In genomic region chr12:57285303-57286059, GRCm38 (mm10) we compare ENCODE assay signal across 25 mouse cellular contexts. TPM values are rescaled to one million over a fixed set of nuclear protein-coding genes. Genes with fewer than 3 reads are reported as not detected.
A peak's percentile ranks its signal among the peaks of the same experiment; 100 is the strongest.
DNase-seq lines count a peak whose midpoint lies in the region; ATAC-seq and TF ChIP-seq lines count a peak whose summit lies in the region.
"Had no signal": no experiment of that assay in that cellular context is flagged by ENCODE, and none has a peak within 500 bp of the region (broad histone marks: within the 10 kb centered on the region; RNA-seq: fewer than 3 reads in every experiment).

No protein-coding gene starts in this region.

- no peaks in the 10 kb centered on the region for H3K27me3 ChIP-seq in Patski
- H3K27me3 ChIP-seq in stomach, embryonic 15.5 days (replicated peaks): no peaks in the 10 kb centered on the region
- H3K27me3 ChIP-seq: embryonic facial prominence, embryonic 12.5 days; forebrain, embryonic 12.5 days; heart, embryonic 15.5 days; hindbrain, embryonic 15.5 days; megakaryocyte, embryonic 14.5 days; midbrain, embryonic 15.5 days had no signal

- no peak overlapping the region for H3K4me3 ChIP-seq in layer of hippocampus, adult 2 months
- H3K4me3 ChIP-seq in stomach, embryonic 15.5 days (replicated peaks): no peak overlapping the region
- H3K4me3 ChIP-seq: embryonic facial prominence, embryonic 12.5 days; erythroblast, embryonic 14.5 days; forebrain, embryonic 12.5 days; heart, embryonic 15.5 days; hindbrain, embryonic 15.5 days; limb, embryonic 10.5 days; megakaryocyte, embryonic 14.5 days; midbrain, embryonic 15.5 days had no signal

- no peaks in the 10 kb centered on the region for H3K36me3 ChIP-seq in stomach, embryonic 15.5 days
- H3K36me3 ChIP-seq: embryonic facial prominence, embryonic 12.5 days; forebrain, embryonic 12.5 days; heart, embryonic 15.5 days; hindbrain, embryonic 15.5 days; limb, embryonic 10.5 days; midbrain, embryonic 15.5 days had no signal

- 59% methylated on average over 5 of the region's 5 CpGs for WGBS in stomach, embryonic 15.5 days

- H3K4me1 ChIP-seq in stomach, embryonic 15.5 days: no peaks in the 10 kb centered on the region
- H3K4me1 ChIP-seq: embryonic facial prominence, embryonic 12.5 days; forebrain, embryonic 12.5 days; heart, embryonic 15.5 days; hindbrain, embryonic 15.5 days; limb, embryonic 10.5 days; megakaryocyte, embryonic 14.5 days; midbrain, embryonic 15.5 days had no signal

- H3K4me2 ChIP-seq in stomach, embryonic 15.5 days: no peak overlapping the region
- H3K4me2 ChIP-seq: embryonic facial prominence, embryonic 12.5 days; forebrain, embryonic 12.5 days; heart, embryonic 15.5 days; hindbrain, embryonic 15.5 days; midbrain, embryonic 15.5 days had no signal

- POLR2A ChIA-PET in Patski (lab: Charles Lee): no interaction called here

- no peak for ATAC-seq in Patski
- ATAC-seq in stomach, embryonic 15.5 days (ENCODE audit: insufficient read depth, low FRiP score, low read depth): no peak
- ATAC-seq: midbrain, embryonic 15.5 days had no signal

- in situ Hi-C loops in Patski (cut with MboI; ENCODE audit: low pct_unique_long_range_greater_than_20kb): loop anchor here (5.0 to 25.0 kb wide), 2 partner anchors 502 to 1652 kb away; no protein-coding TSS in a partner anchor

- no peak for DNase-seq in layer of hippocampus, adult 2 months (ENCODE audit: low spot score in 2 of 2)
- no peak for DNase-seq in layer of hippocampus, postnatal 36 days
- DNase-seq in lung, postnatal 25 days (ENCODE audit: low spot score): peak; percentile 12
- DNase-seq in lung, postnatal 4 days: no peak
- no peak for DNase-seq in Patski (ENCODE audit: low read depth, low spot score)
- no peak for DNase-seq in Muller cell, postnatal 12 days (ENCODE audit: inconsistent ontology term)
- DNase-seq in adrenal gland, adult 2 months: no peak
- DNase-seq: B cell, adult 2 months; cerebellum, adult 11 months; cerebellum, postnatal 14 days; gastrocnemius, postnatal 36 days; heart, postnatal 4 days; kidney, adult 11 months; kidney, postnatal 10 days; liver; lung, postnatal 14 days had no signal

- peak; percentile 8; the same call in 1 of the 2 replicates for TF ChIP-seq CTCF in layer of hippocampus, adult 2 months (conservative IDR thresholded peaks at IDR 0.05)
- TF ChIP-seq CTCF in Patski (IDR thresholded peaks at IDR 0.05): peak; percentile 17

- H3K9ac ChIP-seq in stomach, embryonic 15.5 days: no peak overlapping the region
- H3K9ac ChIP-seq: embryonic facial prominence, embryonic 12.5 days; forebrain, embryonic 12.5 days; heart, embryonic 15.5 days; hindbrain, embryonic 15.5 days; midbrain, embryonic 15.5 days had no signal

- no peaks in the 10 kb centered on the region for H3K9me3 ChIP-seq in stomach, embryonic 15.5 days
- H3K9me3 ChIP-seq: embryonic facial prominence, embryonic 12.5 days; forebrain, embryonic 12.5 days; heart, embryonic 15.5 days; hindbrain, embryonic 15.5 days; limb, embryonic 10.5 days; megakaryocyte, embryonic 14.5 days; midbrain, embryonic 15.5 days had no signal

- no peak overlapping the region for H3K27ac ChIP-seq in layer of hippocampus, adult 2 months
- H3K27ac ChIP-seq in stomach, embryonic 15.5 days: peak overlapping the region; percentile 23; the same call in 1 of the 2 replicates
- H3K27ac ChIP-seq: embryonic facial prominence, embryonic 12.5 days; forebrain, embryonic 12.5 days; heart, embryonic 15.5 days; hindbrain, embryonic 15.5 days; limb, embryonic 10.5 days; midbrain, embryonic 15.5 days had no signal

- CTCF ChIA-PET in Patski (lab: Charles Lee): no interaction called here

RNA-seq across cellular contexts. Expression of gene Mipol1, which starts 55.3 kb away (rescaled TPM):
- total RNA-seq in layer of hippocampus, adult 2 months (2021): 1 to 10 TPM; 6.3 to 7.6 TPM
- total RNA-seq in layer of hippocampus, postnatal 36 days (2021): 1 to 10 TPM; 6.2 to 7.9 TPM
- 14.2 TPM for polyA plus RNA-seq in Patski (2021)
- polyA plus RNA-seq in stomach, embryonic 15.5 days (2015; fragmentation: Nextera tagmentation; extraction: Ambion mirVana): 10.0 and 11.2 TPM in 2 replicates
- total RNA-seq in adrenal gland, adult 2 months (2021): 10 to 100 TPM in 1 of 2 experiments, 1 to 10 TPM in 1; 9.0 to 10.1 TPM
- 1.5 and 1.9 TPM in 2 replicates for polyA plus RNA-seq in adrenal gland, adult 2 months (2012; rRNA removed)

RNA-seq across cellular contexts. Expression of gene Prps1l3, which starts 55.3 kb away (rescaled TPM):
- 10 to 100 TPM; 16.5 to 19.4 TPM for total RNA-seq in layer of hippocampus, adult 2 months (2021)
- total RNA-seq in layer of hippocampus, postnatal 36 days (2021): 10 to 100 TPM; 17.5 to 20.0 TPM
- polyA plus RNA-seq in Patski (2021): 40.8 TPM
- polyA plus RNA-seq in stomach, embryonic 15.5 days (2015; fragmentation: Nextera tagmentation; extraction: Ambion mirVana): 63.5 and 63.9 TPM in 2 replicates
- 10 to 100 TPM; 33.2 to 39.3 TPM for total RNA-seq in adrenal gland, adult 2 months (2021)
- 12.5 and 13.0 TPM in 2 replicates for polyA plus RNA-seq in adrenal gland, adult 2 months (2012; rRNA removed)
